Mouse (Mus musculus) cortical plate, adult 2 months (tissue): ENCODE results near the gene Dhx33.

Experiments used
- CTCF ChIP-seq: fragments of 200-500 bp; IDR thresholded peaks from 2 replicates; pipeline ENCODE4 v1.5.1; 2011; ENCODE audit warnings: mild to moderate bottlenecking, control low read depth, low read length; ENCODE audit not compliant: insufficient read depth; ENCODE audit errors: extremely low read depth
- POLR2A ChIP-seq: fragments of 200-500 bp; IDR thresholded peaks from 2 replicates; pipeline ENCODE4 v1.6.1; 2011; ENCODE audit warnings: mild to moderate bottlenecking, low read length, control low read depth; ENCODE audit not compliant: insufficient read depth; ENCODE audit errors: extremely low read depth

GRCm38 (mm10) chr11:70935316-70935715 lies 68.9 kb downstream of the Dhx33 start:
- no peak for TF ChIP-seq CTCF
- TF ChIP-seq POLR2A: no peak
